Mouse (Mus musculus): ENCODE results near the gene Idh3b.
A peak's percentile ranks its signal among the peaks of the same experiment; 100 is the strongest.

Idh3b gene

DNA sequence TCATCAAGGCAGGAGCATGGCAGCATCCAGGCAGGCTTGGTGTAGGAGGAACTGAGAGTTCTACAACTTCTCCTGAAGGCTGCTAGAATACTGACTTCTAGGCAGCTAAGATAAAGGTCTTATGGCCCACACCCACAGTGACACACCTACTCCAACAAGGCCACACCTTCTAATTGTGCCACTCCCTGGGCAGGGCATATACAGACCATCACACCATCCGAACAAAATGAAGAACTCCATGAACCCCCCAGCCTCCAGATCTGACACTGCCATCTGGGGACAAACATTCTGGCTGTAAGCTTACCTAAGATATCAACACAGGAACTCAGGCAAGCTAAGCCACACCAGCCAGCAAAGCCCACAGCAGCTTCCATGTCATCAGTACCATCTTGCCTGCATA is 18.8 kb downstream of the Idh3b start:
- no peak for DNase-seq (ENCODE audit: low spot score)

- no peak for DNase-seq (ENCODE audit: low spot score)
These were observed 21.9 kb downstream of the Idh3b start for GRCm38 (mm10) chr2:130262398-130262797.

- no peak for DNase-seq (ENCODE audit: low spot score)
These were observed 22.4 kb downstream of the Idh3b start for GRCm38 (mm10) chr2:130261914-130262313.

- DNase-seq (ENCODE audit: low spot score) = no peak
These were observed 23.5 kb downstream of the Idh3b start for GRCm38 (mm10) chr2:130260822-130261221.

- DNase-seq (ENCODE audit: low spot score) = no peak
These were observed 27.6 kb downstream of the Idh3b start for GRCm38 (mm10) chr2:130256762-130257161.

DNA sequence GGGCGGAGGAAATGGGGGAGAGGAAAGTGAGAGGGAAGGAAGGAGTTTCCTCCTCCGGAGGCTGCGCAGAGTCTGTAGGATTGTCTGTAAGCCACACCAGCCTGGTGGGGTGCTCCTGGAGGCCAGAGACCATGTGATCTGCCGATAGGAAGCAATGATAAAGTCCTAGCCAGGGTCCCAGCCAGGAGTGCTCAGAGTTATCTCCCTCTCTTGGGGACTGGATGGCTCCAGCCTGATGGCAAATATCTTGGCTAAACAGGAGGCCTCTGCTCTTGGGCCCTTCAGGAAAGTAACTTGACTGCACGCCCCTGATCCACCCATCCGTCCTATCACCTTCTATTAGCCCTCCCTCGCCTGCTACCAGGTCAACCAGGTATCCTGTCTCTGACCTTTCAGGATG is 36.1 kb downstream of the Idh3b start:
- DNase-seq (ENCODE audit: low spot score) = no peak

- peak; percentile 14 for DNase-seq (ENCODE audit: low spot score)
These were observed 37.4 kb downstream of the Idh3b start for GRCm38 (mm10) chr2:130246912-130247311.
